Mouse (Mus musculus): Measurements from ENCODE around the gene Ecpas. TPM values are rescaled to one million over a fixed set of nuclear protein-coding genes. Genes with fewer than 3 reads are reported as not detected.

The Ecpas gene
- polyA plus RNA-seq, 1 experiment from 2014 or later: 36.6 TPM

- H3K4me3 ChIP-seq: no peak overlapping the region
- H3K4me1 ChIP-seq: no peaks in the 10 kb centered on the region
- no peaks in the 10 kb centered on the region for H3K36me3 ChIP-seq
- H3K27ac ChIP-seq: no peak overlapping the region
- H3K9me3 ChIP-seq (replicated peaks): no peaks in the 10 kb centered on the region
- H3K27me3 ChIP-seq (ENCODE audit: low read depth, poor library complexity, severe bottlenecking): peaks cover 4% of the 10 kb centered on the region; the same call in 1 of the 2 replicates
- DNase-seq (ENCODE audit: low spot score): no peak
- whole genome bisulfite sequencing: 64% methylated on average over 3 of the region's 3 CpGs
Measured at GRCm38 (mm10) chr4:58927661-58928060, 15.1 kb upstream of the Ecpas start.

DNA sequence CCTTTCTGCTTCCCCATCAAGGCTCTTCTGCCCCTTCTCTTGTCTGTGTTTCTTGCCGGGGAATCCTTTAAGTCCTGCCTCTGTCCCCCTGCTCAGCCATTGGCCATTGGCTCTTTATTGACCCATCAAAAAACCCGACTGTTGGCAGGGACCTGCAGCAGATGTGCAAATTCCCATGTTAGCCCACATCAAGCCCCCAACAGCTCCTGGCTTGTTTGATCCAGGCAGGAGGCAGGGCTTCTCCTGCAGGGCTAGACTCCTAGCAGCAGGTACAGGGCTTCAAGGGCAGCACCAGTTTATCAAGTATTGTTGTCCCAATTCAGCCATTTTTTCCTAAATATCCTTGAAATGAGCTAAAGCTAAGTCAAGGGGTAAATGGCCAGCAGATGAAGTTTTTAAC, 13.6 kb upstream of the Ecpas start:
- no peak overlapping the region for H3K27ac ChIP-seq
- H3K36me3 ChIP-seq: no peaks in the 10 kb centered on the region
- no peaks in the 10 kb centered on the region for H3K4me1 ChIP-seq
- WGBS: 17% methylated on average over 2 of the region's 2 CpGs
- DNase-seq (ENCODE audit: low spot score): no peak
- H3K9me3 ChIP-seq (replicated peaks): no peaks in the 10 kb centered on the region
- H3K27me3 ChIP-seq (ENCODE audit: low read depth, poor library complexity, severe bottlenecking): peaks cover 4% of the 10 kb centered on the region; the same call in 1 of the 2 replicates
- H3K4me3 ChIP-seq: no peak overlapping the region

- DNase-seq (ENCODE audit: low spot score): no peak
- Histone ChIP-seq H3K36me3 (no peaks in the 10 kb centered on the region), H3K9me3 (replicated peaks) (no peaks in the 10 kb centered on the region), H3K27me3 (ENCODE audit: low read depth, poor library complexity, severe bottlenecking) (peaks cover 4% of the 10 kb centered on the region; the same call in 1 of the 2 replicates), H3K27ac (no peak overlapping the region), H3K4me3 (no peak overlapping the region), H3K4me1 (no peaks in the 10 kb centered on the region)
- WGBS: 35% methylated on average over 5 of the region's 5 CpGs
Measured at GRCm38 (mm10) chr4:58925664-58926063, 13.1 kb upstream of the Ecpas start.

DNA sequence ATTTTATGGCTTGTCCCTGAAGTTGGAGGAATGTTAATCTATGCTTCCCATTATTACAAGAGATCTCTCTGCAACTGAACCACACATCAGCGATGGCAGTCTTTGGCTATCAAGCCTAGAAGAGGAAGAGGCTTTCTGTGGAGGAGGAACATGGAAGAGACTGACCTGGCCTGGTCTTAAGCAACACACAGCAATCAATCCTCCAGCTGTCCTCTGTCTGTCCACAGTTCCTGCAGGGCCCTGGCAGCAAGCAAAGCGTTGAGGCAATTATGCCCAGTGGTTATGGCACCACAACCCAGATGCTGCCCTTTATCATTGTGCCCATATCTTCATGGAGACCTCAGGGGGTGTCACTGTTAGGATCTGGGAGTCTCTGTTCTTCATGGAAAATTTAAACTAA, 11.4 kb upstream of the Ecpas start:
- DNase-seq (ENCODE audit: low spot score): no peak
- WGBS: 85% methylated on average over 2 of the region's 2 CpGs
- no peaks in the 10 kb centered on the region for H3K36me3 ChIP-seq

DNA sequence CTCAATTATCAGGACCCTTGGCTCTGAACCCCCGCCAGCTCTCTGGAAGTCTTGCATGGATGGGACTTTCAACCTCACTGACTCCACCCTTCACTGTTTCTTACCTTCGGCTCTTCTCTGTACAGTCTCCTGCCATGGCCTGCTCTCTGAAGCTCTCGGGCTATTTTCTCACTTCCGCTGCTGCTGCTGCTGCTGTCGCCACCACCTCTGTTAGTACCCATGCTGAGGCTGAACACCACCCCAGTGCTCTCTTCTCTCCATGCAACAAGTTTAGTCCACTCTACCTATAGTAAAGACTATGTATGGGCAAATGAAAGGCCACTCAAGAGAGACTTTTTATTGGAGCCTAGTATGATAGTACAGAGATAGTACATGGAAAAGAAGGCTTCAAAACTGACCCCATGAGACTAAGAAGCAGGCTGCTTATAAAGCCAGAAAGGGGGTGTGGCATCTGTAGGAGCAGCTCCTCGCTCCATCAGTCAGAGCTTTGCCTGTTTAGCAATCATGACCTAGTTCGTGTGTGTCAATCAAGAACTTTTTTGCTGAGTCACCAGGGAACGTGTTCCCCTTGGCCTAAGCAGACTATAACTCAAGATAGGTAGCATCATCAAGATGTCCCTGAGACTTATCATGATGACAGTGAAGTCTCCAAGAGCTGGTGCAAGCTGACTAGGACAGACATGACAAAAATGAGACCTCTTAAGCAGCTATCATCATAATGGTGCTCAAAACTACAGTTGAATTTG, 2.7 kb upstream of the Ecpas start:
- H3K27me3 ChIP-seq (ENCODE audit: low read depth, poor library complexity, severe bottlenecking): no peaks in the 10 kb centered on the region
- H3K9me3 ChIP-seq (replicated peaks): no peaks in the 10 kb centered on the region
- DNase-seq (ENCODE audit: low spot score): no peak
- H3K4me1 ChIP-seq: peaks cover 14% of the 10 kb centered on the region
- H3K4me3 ChIP-seq: no peak overlapping the region
- H3K27ac ChIP-seq: no peak overlapping the region
- no peaks in the 10 kb centered on the region for H3K36me3 ChIP-seq
- WGBS: 79% methylated on average over 8 of the region's 8 CpGs

More for the DNA sequence above, 11.4 kb upstream of the Ecpas start:
- no peak overlapping the region for H3K4me3 ChIP-seq
- no peaks in the 10 kb centered on the region for H3K9me3 ChIP-seq (replicated peaks)
- peaks cover 4% of the 10 kb centered on the region; the same call in 1 of the 2 replicates for H3K27me3 ChIP-seq (ENCODE audit: low read depth, poor library complexity, severe bottlenecking)
- no peak overlapping the region for H3K27ac ChIP-seq
- no peaks in the 10 kb centered on the region for H3K4me1 ChIP-seq

- no peaks in the 10 kb centered on the region for H3K9me3 ChIP-seq (replicated peaks)
- H3K27ac ChIP-seq: no peak overlapping the region
- H3K4me1 ChIP-seq: peaks cover 16% of the 10 kb centered on the region
- no peak for DNase-seq (ENCODE audit: low spot score)
- H3K4me3 ChIP-seq: peak overlapping the region; percentile 91; the same call in 1 of the 2 replicates
- no peaks in the 10 kb centered on the region for H3K27me3 ChIP-seq (ENCODE audit: low read depth, poor library complexity, severe bottlenecking)
- H3K36me3 ChIP-seq: no peaks in the 10 kb centered on the region
- 22% methylated on average over 3 of the region's 3 CpGs for WGBS
Measured at GRCm38 (mm10) chr4:58913336-58914026, 932 bp upstream of the Ecpas start.

GRCm38 (mm10) chr4:58911831-58912628, 519 bp downstream of the Ecpas start:
- Histone ChIP-seq H3K27me3 (ENCODE audit: low read depth, poor library complexity, severe bottlenecking) (no peaks in the 10 kb centered on the region), H3K4me1 (peaks cover 16% of the 10 kb centered on the region), H3K4me3 (peak overlapping the region; percentile 91), H3K27ac (peak overlapping the region; percentile 99), H3K36me3 (no peaks in the 10 kb centered on the region), H3K9me3 (replicated peaks) (no peaks in the 10 kb centered on the region)
- under 1% methylated on average over 116 of the region's 126 CpGs for WGBS
- DNase-seq (ENCODE audit: low spot score): peak; percentile 88

DNA sequence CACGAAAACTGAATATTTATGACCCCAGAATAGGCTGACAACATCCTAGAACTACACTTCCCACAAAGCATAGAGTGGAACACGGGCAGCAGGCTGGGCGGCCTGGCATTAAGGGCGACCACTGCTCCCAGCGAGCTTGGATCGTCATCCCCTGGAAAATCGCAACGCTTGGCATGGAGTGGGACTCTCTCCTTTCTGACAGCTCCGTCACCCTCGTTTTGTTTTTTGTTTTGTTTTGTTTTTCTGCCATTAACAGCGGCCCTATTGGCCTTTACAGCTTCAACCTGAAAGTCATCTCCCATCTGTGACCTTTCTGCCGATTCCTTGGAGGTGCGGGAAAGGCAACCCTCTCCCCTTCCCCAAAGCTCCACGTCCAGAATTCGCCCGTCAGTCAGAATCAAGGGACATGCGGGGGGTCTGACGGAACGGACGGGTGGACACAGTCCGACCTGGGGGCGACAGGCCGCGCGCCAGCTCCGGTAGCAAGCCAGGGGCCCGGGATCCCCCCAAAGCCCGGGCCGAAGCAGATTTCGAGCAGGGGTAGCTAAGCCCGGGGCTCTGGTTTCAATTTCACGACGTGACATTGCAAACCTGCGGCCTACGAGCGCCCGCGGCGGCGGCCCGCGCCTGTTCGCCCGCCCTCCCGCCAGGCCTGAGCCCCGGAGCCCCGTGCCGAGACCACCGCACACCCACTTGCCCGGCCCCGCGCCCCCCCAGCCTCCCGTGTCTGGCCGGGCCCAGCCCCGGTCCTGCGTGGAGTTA, 1.3 kb downstream of the Ecpas start:
- DNase-seq (ENCODE audit: low spot score): peak; percentile 78
- Histone ChIP-seq H3K27me3 (ENCODE audit: low read depth, poor library complexity, severe bottlenecking) (no peaks in the 10 kb centered on the region), H3K36me3 (no peaks in the 10 kb centered on the region), H3K4me3 (peak overlapping the region; percentile 91), H3K27ac (peak overlapping the region; percentile 99), H3K9me3 (replicated peaks) (no peaks in the 10 kb centered on the region), H3K4me1 (peaks cover 16% of the 10 kb centered on the region)
- under 1% methylated on average over 56 of the region's 56 CpGs for WGBS

DNA sequence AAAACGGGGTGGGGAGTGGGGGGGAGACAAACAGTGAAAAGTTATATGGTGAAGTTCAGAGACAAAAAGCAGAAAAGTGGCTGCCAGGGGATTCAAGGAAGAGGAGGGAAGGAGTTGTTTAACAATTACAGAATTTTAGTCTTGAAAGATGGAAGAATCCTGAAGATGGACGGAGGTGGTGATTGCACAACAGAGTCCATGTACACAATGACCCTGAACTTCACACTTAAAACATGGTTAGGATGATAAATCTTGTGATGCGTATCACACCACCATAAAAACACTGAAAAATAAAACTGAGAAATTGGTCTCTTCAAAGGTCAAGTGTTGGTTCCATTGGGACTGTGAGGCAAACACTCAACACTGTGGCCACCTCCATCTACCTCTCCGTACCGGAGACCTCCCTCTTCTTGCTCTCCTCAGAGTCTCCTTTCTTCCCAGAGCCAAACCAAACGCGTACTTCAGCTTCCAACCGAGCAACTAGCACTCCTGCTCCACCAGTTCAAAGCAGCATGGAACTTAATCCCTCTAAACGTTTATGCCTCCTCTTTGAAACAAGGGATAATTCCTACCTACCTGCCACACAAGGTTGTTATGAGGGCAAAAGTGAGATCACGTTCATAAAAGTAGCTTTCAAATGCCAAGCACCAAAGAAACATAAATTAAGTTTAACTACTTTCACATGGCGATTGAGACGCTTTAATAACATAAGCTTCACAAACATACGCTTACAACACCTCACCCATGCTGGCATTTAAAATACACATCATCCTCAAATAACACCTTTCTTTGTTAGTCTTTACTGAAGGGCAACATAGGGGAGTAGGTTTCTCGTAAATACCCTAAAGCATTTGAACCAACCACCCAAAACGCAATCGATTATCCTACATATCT, 2.1 kb downstream of the Ecpas start:
- Histone ChIP-seq H3K36me3 (no peaks in the 10 kb centered on the region), H3K27ac (peak overlapping the region; percentile 99; the same call in 1 of the 2 replicates), H3K4me1 (peaks cover 16% of the 10 kb centered on the region), H3K9me3 (replicated peaks) (no peaks in the 10 kb centered on the region), H3K27me3 (ENCODE audit: low read depth, poor library complexity, severe bottlenecking) (no peaks in the 10 kb centered on the region), H3K4me3 (peak overlapping the region; percentile 91)
- 34% methylated on average over 16 of the region's 16 CpGs for WGBS
- no peak for DNase-seq (ENCODE audit: low spot score)

DNA sequence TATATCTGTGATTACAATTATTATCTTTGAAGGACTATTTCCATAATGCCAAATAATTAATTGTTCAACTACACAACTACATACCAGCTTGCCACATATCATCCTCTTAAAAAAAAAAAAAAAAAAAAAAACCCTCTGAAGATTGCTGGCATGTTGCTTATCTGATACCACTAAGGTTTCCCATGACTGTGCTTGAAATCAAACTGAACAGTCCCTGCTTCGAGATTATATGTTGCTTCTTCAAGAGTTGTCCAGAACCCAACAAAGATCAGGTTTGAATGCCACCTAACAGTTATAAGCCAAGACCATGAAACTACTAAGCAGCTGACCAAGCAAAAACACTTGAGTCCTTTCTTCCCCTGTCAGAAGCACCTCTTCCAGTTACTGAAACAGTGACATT, 5.1 kb downstream of the Ecpas start:
- H3K27me3 ChIP-seq (ENCODE audit: low read depth, poor library complexity, severe bottlenecking): no peaks in the 10 kb centered on the region
- peaks cover 17% of the 10 kb centered on the region for H3K4me1 ChIP-seq
- 93% methylated on average over 1 of the region's 1 CpGs for WGBS
- no peak for DNase-seq (ENCODE audit: low spot score)
- H3K9me3 ChIP-seq (replicated peaks): no peaks in the 10 kb centered on the region
- H3K36me3 ChIP-seq: no peaks in the 10 kb centered on the region
- H3K4me3 ChIP-seq: no peak overlapping the region
- no peak overlapping the region for H3K27ac ChIP-seq

- Histone ChIP-seq H3K36me3 (no peaks in the 10 kb centered on the region), H3K27ac (no peak overlapping the region), H3K27me3 (ENCODE audit: low read depth, poor library complexity, severe bottlenecking) (no peaks in the 10 kb centered on the region), H3K4me1 (0 out of 2 replicates have a peak, but pooled peaks cover 8% of the 10 kb centered on the region), H3K4me3 (no peak overlapping the region), H3K9me3 (replicated peaks) (no peaks in the 10 kb centered on the region)
- no peak for DNase-seq (ENCODE audit: low spot score)
Measured at GRCm38 (mm10) chr4:58898318-58898717, 14.2 kb downstream of the Ecpas start.
